Mouse (Mus musculus) c-Kit-positive CD71-positive TER-119-negative erythroid progenitor cells, embryonic 14.5 days (primary cell): ENCODE measurements around the gene Olfr93.
"Not testable (repeated sequence)": the region's sequence is repeated elsewhere in the genome, so short reads cannot be mapped to it uniquely, and the experiment has no call there.

Source experiments
- DNase-seq: peaks from one replicate; pipeline ENCODE4 v3.0.0-alpha.2; 2013; ENCODE audit warnings: low read depth

The Olfr93 gene

DNA sequence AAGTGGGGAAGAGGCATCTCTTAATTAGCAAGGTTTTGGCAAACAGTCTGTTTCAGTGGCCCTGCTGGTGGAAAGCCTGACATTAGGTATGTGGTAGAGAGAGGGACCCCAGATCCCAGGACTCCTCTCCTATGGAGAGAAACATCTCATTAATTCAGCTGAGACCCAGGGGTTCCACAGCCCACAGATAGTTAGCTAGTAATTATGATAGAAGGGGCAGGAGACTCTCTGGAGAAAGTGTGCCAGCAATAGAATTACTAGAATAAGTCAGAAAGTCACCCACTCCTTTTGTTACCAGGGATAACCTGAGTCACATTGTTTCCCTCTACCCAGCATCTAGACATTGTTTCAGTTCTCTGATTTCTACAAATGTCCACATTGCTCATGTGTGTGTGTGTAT is at the start of gene Olfr93:
TSS of gene Olfr93 (minus strand) at position 101 of the 400 bp plus-strand sequence.
- no peak for DNase-seq

DNA sequence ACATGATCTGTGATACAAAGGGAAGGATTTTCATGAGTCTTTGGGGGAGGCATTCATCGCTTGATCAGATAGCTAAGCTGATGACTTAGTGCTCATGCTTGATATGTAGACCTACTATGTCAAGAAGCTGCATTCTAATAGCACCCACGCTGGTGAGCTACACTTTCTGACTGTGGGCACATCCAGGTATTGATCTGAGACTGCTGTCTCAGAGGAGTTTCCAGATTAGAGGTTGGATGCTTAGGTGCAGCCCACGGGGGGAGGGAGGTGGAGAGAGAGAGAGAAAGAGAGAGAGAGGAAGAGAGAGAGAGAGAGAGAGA is 42.6 kb upstream of the Olfr93 start:
- no peak for DNase-seq

- peak; percentile 41 for DNase-seq
Measured at GRCm38 (mm10) chr17:37203206-37203916, 42.1 kb upstream of the Olfr93 start.

DNA sequence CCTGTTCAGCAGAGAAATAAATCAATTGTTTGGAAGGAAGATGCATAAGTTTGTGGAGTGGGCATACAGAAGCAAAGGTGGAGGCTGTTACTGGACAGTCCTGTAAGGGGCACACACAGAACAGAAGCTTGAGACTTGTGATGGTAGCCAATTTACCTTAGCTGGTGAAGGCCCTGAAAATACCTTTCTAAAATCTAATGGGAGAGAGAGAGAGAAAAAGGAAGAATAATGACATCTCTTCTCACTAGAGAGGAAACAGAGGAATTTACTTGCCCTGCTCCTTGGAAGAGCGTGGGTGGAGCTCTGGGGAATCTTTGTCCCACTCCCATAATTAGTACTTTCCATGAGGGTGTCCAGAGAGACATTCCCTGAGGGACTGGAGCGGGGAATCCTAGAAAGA is 39.6 kb upstream of the Olfr93 start, which contains the start of gene Olfr94:
TSS of gene Olfr94 (minus strand) at position 101 of the 400 bp plus-strand sequence.
- no peak for DNase-seq

- DNase-seq: no peak
Measured at GRCm38 (mm10) chr17:37196845-37197724, 35.8 kb upstream of the Olfr93 start.

- DNase-seq: no peak
Measured at GRCm38 (mm10) chr17:37194782-37195181, 33.5 kb upstream of the Olfr93 start.

DNA sequence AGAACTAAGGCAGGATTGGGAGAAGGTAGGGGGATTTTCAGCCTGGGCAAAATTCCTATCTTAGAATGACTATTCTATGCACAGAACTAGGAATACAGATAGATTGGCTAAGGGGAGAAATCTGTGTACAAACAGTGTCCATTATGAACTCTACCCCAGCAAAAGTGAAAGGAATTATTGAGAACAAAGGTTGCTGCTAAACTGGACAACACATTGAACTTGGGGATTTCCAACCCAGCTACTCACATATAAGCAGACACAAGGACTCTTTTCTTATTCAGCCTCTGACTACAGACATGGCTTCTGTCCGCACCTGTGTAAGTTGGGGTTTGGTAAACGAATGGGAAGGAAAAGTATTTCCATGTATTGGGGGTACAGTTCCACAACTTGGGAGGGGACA is 32.4 kb upstream of the Olfr93 start, which contains the start of gene Ubd:
TSS of gene Ubd (plus strand) at position 237 of the 400 bp plus-strand sequence.
- no peak for DNase-seq

GRCm38 (mm10) chr17:37193032-37193431 is 31.7 kb upstream of the Olfr93 start:
- DNase-seq: no peak

- DNase-seq: no peak
Measured at GRCm38 (mm10) chr17:37190711-37191110, 29.4 kb upstream of the Olfr93 start.

GRCm38 (mm10) chr17:37185474-37185873 is 24.2 kb upstream of the Olfr93 start:
- DNase-seq: no peak

DNA sequence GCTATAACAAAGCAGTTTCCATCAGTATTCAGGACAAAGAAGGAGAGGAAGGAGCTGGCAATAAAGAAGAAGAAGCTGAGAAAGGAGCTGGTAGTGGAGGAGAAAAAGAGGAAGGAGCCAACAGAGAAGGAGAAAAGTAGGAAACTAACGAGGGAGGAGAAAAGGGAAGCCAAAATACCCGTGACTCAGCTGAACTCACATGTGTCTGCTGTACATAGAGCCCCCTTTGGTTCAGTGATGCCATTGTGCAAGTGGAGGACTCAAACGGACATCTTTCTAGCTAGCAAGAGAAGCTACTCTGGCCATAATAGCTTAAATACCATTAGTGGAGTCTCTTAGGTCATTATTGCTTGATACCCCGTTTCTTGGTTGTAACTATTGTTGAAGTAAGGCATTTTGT is 29.9 kb downstream of the Olfr93 start:
- not testable (repeated sequence) for DNase-seq

DNA sequence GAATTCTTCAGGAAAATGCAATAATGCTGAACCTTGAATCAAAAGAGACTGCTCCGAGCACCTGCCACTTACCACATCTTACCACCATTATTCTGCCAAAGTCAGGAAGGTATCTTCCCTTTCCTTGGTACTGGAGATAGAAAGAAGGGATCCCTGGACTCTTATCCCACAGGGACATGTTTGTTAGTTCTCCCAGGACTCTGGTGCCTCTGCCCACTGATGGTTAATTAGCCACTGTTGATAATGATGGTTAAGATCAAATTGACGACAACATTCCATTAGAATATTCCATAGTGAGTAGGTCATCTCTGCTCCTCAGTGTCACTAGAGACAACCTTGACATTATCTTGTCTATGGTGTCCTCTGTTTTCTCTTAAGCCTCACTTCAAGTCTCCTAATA is 41.3 kb downstream of the Olfr93 start, which contains the start of gene Olfr92:
TSS of gene Olfr92 (minus strand) at position 101 of the 400 bp plus-strand sequence.
- no peak for DNase-seq

- DNase-seq: no peak
Measured at GRCm38 (mm10) chr17:37098178-37098577, 63.1 kb downstream of the Olfr93 start, which contains the start of gene Olfr91. Gene Olfr91 (minus strand): TSS chr17:37098278.

DNA sequence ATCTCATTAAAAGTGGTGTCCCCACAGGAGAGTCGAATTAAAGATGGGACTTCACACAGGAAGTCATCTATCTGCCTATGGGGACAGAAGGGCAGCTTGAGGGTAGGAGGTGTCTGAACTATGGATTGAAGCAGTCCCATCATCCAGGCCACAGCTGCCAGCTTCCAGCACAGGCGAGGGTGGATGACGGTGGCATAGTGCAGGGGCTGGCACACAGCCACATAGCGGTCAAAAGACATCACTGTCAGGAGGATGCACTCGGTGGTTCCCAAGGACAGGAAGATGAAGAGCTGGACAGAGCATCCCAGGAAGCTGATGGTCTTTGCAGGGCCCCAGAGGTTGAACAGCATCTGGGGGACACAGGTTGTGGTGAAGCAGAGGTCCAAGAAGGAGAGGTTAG is 68.0 kb downstream of the Olfr93 start:
- no peak for DNase-seq

GRCm38 (mm10) chr17:37092198-37092597 is 69.1 kb downstream of the Olfr93 start:
- no peak for DNase-seq
